Mouse (Mus musculus) liver, embryonic 14.5 days (tissue): ENCODE measurements around the gene Gm12166.

Experiments used
- CTCF ChIP-seq: IDR thresholded peaks from 2 replicates; pipeline ENCODE4 v1.5.1; 2016; ENCODE audit warnings: antibody characterized with exemption, low read depth, control low read depth
- EP300 ChIP-seq: IDR thresholded peaks from 2 replicates; pipeline ENCODE4 v1.6.1; 2016; ENCODE audit warnings: antibody characterized with exemption, low read depth

DNA sequence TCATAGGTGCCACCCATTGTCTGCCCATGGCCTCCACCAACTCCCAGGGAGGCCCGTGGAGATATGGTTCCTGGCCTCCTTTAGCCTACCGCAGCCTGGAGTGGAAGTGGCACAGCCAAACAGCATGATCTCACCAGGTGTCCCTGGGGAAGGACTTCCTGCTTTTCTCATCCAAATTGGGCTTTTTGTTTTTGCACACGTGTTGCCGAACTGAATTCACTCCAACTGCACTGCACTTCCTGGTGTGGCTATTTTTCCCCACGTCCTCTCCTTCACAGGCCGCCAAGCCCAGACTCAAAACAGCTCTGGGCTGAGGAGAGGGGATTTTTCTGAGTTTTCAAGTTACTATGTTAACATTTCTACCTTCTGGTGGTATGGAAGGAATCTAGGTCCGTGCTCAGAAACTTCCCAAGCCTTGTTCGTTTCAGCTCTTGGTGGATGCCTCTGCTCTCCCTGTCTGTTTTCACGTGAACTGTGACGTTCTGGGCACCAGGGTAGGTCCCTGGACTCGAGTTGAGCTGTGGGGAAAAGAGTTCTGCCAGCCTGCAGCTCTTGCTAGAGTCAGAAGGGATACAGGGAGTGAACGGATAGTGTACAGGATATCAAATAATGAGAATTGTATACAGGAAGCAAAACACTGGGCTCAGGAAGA lies 16.8 kb upstream of the Gm12166 start:
- no peak for TF ChIP-seq CTCF
- no peak for TF ChIP-seq EP300
